Mouse (Mus musculus) CH12.LX (cell line): ENCODE results near the gene Sv2b.

ENCODE experiments used
- CTCF ChIP-seq, 2 experiments: IDR thresholded peaks in 1 of 2; conservative IDR thresholded peaks in 1 of 2; 2 replicates each; pipeline ENCODE4 v1.5.1; 2011 to 2012; ENCODE audit warnings: low read depth in 2 of 2, low read length in 2 of 2, improper control_type of control experiment in 1 of 2, inconsistent platforms in 1 of 2, mild to moderate bottlenecking in 1 of 2, moderate library complexity in 1 of 2
- POLR2A ChIP-seq: IDR thresholded peaks from 2 replicates; pipeline ENCODE4 v1.6.1; 2011; ENCODE audit warnings: low read depth, mild to moderate bottlenecking, improper control_type of control experiment, low read length
- RCOR1 ChIP-seq: conservative IDR thresholded peaks from 2 replicates; pipeline ENCODE4 v1.6.1; 2012; ENCODE audit warnings: low read depth, mild to moderate bottlenecking, inconsistent platforms, low read length, improper control_type of control experiment

DNA sequence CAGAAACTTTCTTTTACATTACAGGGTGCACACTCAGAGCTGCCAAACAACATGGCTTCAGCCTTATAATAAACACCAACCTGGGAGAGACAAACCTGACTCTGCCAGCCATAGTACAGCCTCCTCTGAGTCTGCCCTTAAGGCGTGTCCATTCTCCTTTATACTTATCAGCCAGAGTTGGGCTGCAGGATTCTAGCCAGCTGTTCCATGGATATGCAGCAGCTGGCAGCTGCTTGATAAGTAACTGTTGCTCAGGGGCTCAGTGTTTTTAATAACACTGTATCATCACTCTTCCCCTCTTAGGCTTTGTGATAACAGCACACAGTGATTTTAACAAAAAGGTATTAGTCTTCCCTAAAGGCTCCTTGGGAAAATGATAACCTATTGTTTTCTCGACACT is 41.1 kb upstream of the Sv2b start:
- no peak for TF ChIP-seq POLR2A
- no peak for TF ChIP-seq RCOR1
- TF ChIP-seq CTCF (conservative IDR thresholded peaks at IDR 0.05 in 1 of 2, IDR thresholded peaks at IDR 0.05 in 1 of 2; ENCODE audit: low read depth in 2 of 2, low read length in 2 of 2), result no peak
